Mouse (Mus musculus): ENCODE results near the gene March7. TPM values are rescaled to one million over a fixed set of nuclear protein-coding genes. Genes with fewer than 3 reads are reported as not detected.

March7 gene
- 63.3 TPM for polyA plus RNA-seq (2021)

- ChIA-PET CTCF (interaction anchor here (1.0 kb wide), 1 partner anchor 16 kb away, joined by 3 read pairs; no protein-coding TSS in a partner anchor), POLR2A (interaction anchor here (0.5 to 0.8 kb wide), 4 partner anchors 86 to 1860 kb away, joined by 4 to 7 read pairs (median 6); no protein-coding TSS in a partner anchor)
- ATAC-seq: peak; percentile 93
- no peaks in the 10 kb centered on the region for H3K27me3 ChIP-seq
- in situ Hi-C loops (cut with MboI; ENCODE audit: low pct_unique_long_range_greater_than_20kb): loop anchor here (10.0 kb wide), 1 partner anchor 255 kb away; no protein-coding TSS in a partner anchor
- DNase-seq (ENCODE audit: low read depth, low spot score): no peak
- peak; percentile 82 for TF ChIP-seq CTCF (IDR thresholded peaks at IDR 0.05)
These were observed at the start of gene March7, which contains the start of gene Baz2b for GRCm38 (mm10) chr2:60209703-60210651. March7 (plus strand) TSS chr2:60209887. Baz2b (minus strand) TSS chr2:60209839.

GRCm38 (mm10) chr2:60163744-60164143 lies 45.9 kb upstream of the March7 start:
- POLR2A ChIA-PET: no interaction called here

GRCm38 (mm10) chr2:60165679-60166078 lies 44.0 kb upstream of the March7 start:
- ATAC-seq: no peak
- ChIA-PET CTCF (no interaction called here), POLR2A (no interaction called here)
- no peak for TF ChIP-seq CTCF (IDR thresholded peaks at IDR 0.05)
- no peak for DNase-seq (ENCODE audit: low read depth, low spot score)
- in situ Hi-C loops (cut with MboI; ENCODE audit: low pct_unique_long_range_greater_than_20kb): loop anchor here (5.0 kb wide), 1 partner anchor 38 kb away; no protein-coding TSS in a partner anchor
- no peaks in the 10 kb centered on the region for H3K27me3 ChIP-seq

More at GRCm38 (mm10) chr2:60163744-60164143, 45.9 kb upstream of the March7 start:
- H3K27me3 ChIP-seq: no peaks in the 10 kb centered on the region
- in situ Hi-C loops (cut with MboI; ENCODE audit: low pct_unique_long_range_greater_than_20kb): no loop called here
- ATAC-seq: no peak
- CTCF ChIA-PET: interaction anchor here (1.0 to 1.1 kb wide), 2 partner anchors 9 to 14 kb away, joined by 3 read pairs; no protein-coding TSS in a partner anchor
- no peak for DNase-seq (ENCODE audit: low read depth, low spot score)
- no peak for TF ChIP-seq CTCF (IDR thresholded peaks at IDR 0.05)

- ChIA-PET POLR2A (interaction anchor here (0.7 kb wide), 1 partner anchor 60 kb away, joined by 3 read pairs; no protein-coding TSS in a partner anchor), CTCF (interaction anchor here (1.1 kb wide), 1 partner anchor 10 kb away, joined by 3 read pairs; no protein-coding TSS in a partner anchor)
- TF ChIP-seq CTCF (IDR thresholded peaks at IDR 0.05): no peak
- DNase-seq (ENCODE audit: low read depth, low spot score) (no peak), ATAC-seq (no peak)
- in situ Hi-C loops (cut with MboI; ENCODE audit: low pct_unique_long_range_greater_than_20kb): loop anchor here (5.0 kb wide), 1 partner anchor 40 kb away; no protein-coding TSS in a partner anchor
- H3K27me3 ChIP-seq: no peaks in the 10 kb centered on the region
These were observed 42.8 kb upstream of the March7 start for GRCm38 (mm10) chr2:60166878-60167277.

GRCm38 (mm10) chr2:60171786-60172530 lies 37.7 kb upstream of the March7 start:
- DNase-seq (ENCODE audit: low read depth, low spot score) (peak; percentile 80), ATAC-seq (peak; percentile 72)

GRCm38 (mm10) chr2:60172531-60172914 lies 37.2 kb upstream of the March7 start:
- ATAC-seq (peak; percentile 10), DNase-seq (ENCODE audit: low read depth, low spot score) (peak; percentile 47)
- ChIA-PET CTCF (interaction anchor here (1.0 to 1.6 kb wide), 2 partner anchors 9 to 30 kb away, joined by 3 read pairs; no protein-coding TSS in a partner anchor), POLR2A (interaction anchor here (0.8 kb wide), 2 partner anchors 46 to 475 kb away, joined by 3 to 4 read pairs; no protein-coding TSS in a partner anchor)
- in situ Hi-C loops (cut with MboI; ENCODE audit: low pct_unique_long_range_greater_than_20kb): no loop called here
- H3K27me3 ChIP-seq: no peaks in the 10 kb centered on the region
- TF ChIP-seq CTCF (IDR thresholded peaks at IDR 0.05): no peak

More at GRCm38 (mm10) chr2:60171786-60172530, 37.7 kb upstream of the March7 start:
- ChIA-PET POLR2A (interaction anchor here (0.8 to 1.0 kb wide), 2 partner anchors 46 to 54 kb away, joined by 3 to 4 read pairs; no protein-coding TSS in a partner anchor), CTCF (interaction anchor here (1.0 to 1.6 kb wide), 2 partner anchors 8 to 31 kb away, joined by 3 read pairs; no protein-coding TSS in a partner anchor)
- no peaks in the 10 kb centered on the region for H3K27me3 ChIP-seq
- in situ Hi-C loops (cut with MboI; ENCODE audit: low pct_unique_long_range_greater_than_20kb): no loop called here
- TF ChIP-seq CTCF (IDR thresholded peaks at IDR 0.05): peak; percentile 47

- H3K27me3 ChIP-seq: no peaks in the 10 kb centered on the region
- CTCF ChIA-PET: interaction anchor here (0.7 to 1.6 kb wide), 4 partner anchors 9 to 55 kb away, joined by 3 to 4 read pairs (median 3); no protein-coding TSS in a partner anchor
- POLR2A ChIA-PET: interaction anchor here (0.8 kb wide), 1 partner anchor 474 kb away, joined by 4 read pairs; no protein-coding TSS in a partner anchor
These were observed 36.5 kb upstream of the March7 start for GRCm38 (mm10) chr2:60173190-60173589.

GRCm38 (mm10) chr2:60173595-60173994 lies 36.1 kb upstream of the March7 start:
- CTCF ChIA-PET: interaction anchor here (0.7 to 1.2 kb wide), 3 partner anchors 19 to 55 kb away, joined by 3 to 4 read pairs (median 3); no protein-coding TSS in a partner anchor
- in situ Hi-C loops (cut with MboI; ENCODE audit: low pct_unique_long_range_greater_than_20kb): no loop called here
- peak; percentile 93 for DNase-seq (ENCODE audit: low read depth, low spot score)
- no peaks in the 10 kb centered on the region for H3K27me3 ChIP-seq
- peak; percentile 79 for ATAC-seq
- POLR2A ChIA-PET: no interaction called here
- no peak for TF ChIP-seq CTCF (IDR thresholded peaks at IDR 0.05)

More at GRCm38 (mm10) chr2:60173190-60173589, 36.5 kb upstream of the March7 start:
- peak; percentile 66 for TF ChIP-seq CTCF (IDR thresholded peaks at IDR 0.05)
- peak; percentile 27 for ATAC-seq
- in situ Hi-C loops (cut with MboI; ENCODE audit: low pct_unique_long_range_greater_than_20kb): no loop called here
- no peak for DNase-seq (ENCODE audit: low read depth, low spot score)

GRCm38 (mm10) chr2:60175078-60175477 lies 34.6 kb upstream of the March7 start:
- H3K27me3 ChIP-seq: no peaks in the 10 kb centered on the region
- no peak for TF ChIP-seq CTCF (IDR thresholded peaks at IDR 0.05)
- ATAC-seq (no peak), DNase-seq (ENCODE audit: low read depth, low spot score) (no peak)
- CTCF ChIA-PET: interaction anchor here (1.1 kb wide), 1 partner anchor 9 kb away, joined by 3 read pairs; no protein-coding TSS in a partner anchor
- in situ Hi-C loops (cut with MboI; ENCODE audit: low pct_unique_long_range_greater_than_20kb): no loop called here
- POLR2A ChIA-PET: no interaction called here

Data from Patski (cell line).